Mouse (Mus musculus) erythroid progenitor cell, adult 5-6 weeks (primary cell): ENCODE data around the gene Lipm. TPM values are rescaled to one million over a fixed set of nuclear protein-coding genes. Genes with fewer than 3 reads are reported as not detected.

Source experiments
- ATAC-seq: replicated peaks from 2 replicates; pipeline ENCODE4 v1.8.0; 2016; ENCODE audit warnings: moderate number of reproducible peaks, mild to moderate bottlenecking, moderate TSS enrichment, inconsistent platforms; ENCODE audit not compliant: poor library complexity, low FRiP score, severe bottlenecking
- total RNA-seq, 2 experiments: library from RNA; stranded (forward) in 1 of 2; stranded (reverse) in 1 of 2; fragments of 150-400 nt in 1 of 2; fragments of 186-747, 209-891 nt in 1 of 2; gene quantifications; 2 replicates each; pipeline versions ENCODE4 v1.2.3 to v1.2.4; 2015 to 2017; ENCODE audit warnings: low replicate concordance in 2 of 2

The Lipm gene
- total RNA-seq (2015; ENCODE audit: low replicate concordance) (not detected in 2 replicates), total RNA-seq (2017; ENCODE audit: low replicate concordance) (not detected in 2 replicates)

- ATAC-seq = no peak
Observed at GRCm38 (mm10) chr19:34100633-34101032, at the start of gene Lipm. Gene Lipm, plus strand, starts transcription at chr19:34100933.

- ATAC-seq = no peak
Observed at GRCm38 (mm10) chr19:34051502-34051901, 49.2 kb upstream of the Lipm start.

DNA sequence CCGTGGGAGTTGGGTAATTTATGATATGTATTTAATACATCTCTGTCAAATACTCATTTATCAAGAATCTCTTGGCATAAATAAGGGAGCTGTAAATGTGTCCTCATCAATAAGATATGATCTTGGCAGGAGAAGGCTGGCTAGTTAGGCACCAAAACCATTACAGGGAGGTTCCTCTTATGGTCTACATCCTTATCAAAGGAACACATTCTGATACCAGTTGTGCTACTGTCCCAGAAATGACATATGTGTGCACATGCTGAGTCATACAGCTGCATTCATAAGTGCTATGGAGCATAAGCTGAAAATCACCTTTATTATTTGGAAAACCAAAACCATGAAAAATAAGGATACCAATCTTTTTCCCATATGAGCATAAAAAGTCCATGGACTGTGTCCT is 37.2 kb upstream of the Lipm start:
- ATAC-seq = no peak

- no peak for ATAC-seq
Observed at GRCm38 (mm10) chr19:34064059-34064458, 36.7 kb upstream of the Lipm start.

- ATAC-seq = no peak
Observed at GRCm38 (mm10) chr19:34066779-34067472, 33.8 kb upstream of the Lipm start, which contains the start of gene Lipn. Gene Lipn, plus strand, starts transcription at chr19:34067358.

DNA sequence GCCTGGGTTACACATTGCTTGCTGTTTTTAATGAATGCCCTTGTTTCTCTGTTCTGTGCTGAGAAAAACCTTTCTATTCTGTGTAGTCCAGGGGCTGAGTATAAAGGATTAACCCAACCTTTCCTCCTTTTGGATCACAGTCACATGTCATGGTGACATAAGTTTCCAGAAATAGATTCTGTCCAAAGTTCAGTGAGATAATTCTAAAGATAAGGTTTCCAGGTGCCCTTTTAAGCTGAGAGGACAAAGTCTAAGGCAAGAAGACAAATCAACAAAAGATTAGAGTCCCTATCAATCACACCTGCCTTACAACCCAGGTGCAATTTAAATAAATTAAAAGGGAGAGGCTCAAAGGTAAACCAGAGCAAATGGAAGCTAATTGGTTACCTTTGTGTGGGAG is 26.5 kb upstream of the Lipm start:
- ATAC-seq = no peak

GRCm38 (mm10) chr19:34078130-34078529 is 22.6 kb upstream of the Lipm start:
- ATAC-seq = no peak

GRCm38 (mm10) chr19:34089011-34089680 is 11.6 kb upstream of the Lipm start:
- ATAC-seq = no peak

- no peak for ATAC-seq
Observed at GRCm38 (mm10) chr19:34095381-34095780, 5.4 kb upstream of the Lipm start.

GRCm38 (mm10) chr19:34096228-34096627 is 4.5 kb upstream of the Lipm start:
- no peak for ATAC-seq

DNA sequence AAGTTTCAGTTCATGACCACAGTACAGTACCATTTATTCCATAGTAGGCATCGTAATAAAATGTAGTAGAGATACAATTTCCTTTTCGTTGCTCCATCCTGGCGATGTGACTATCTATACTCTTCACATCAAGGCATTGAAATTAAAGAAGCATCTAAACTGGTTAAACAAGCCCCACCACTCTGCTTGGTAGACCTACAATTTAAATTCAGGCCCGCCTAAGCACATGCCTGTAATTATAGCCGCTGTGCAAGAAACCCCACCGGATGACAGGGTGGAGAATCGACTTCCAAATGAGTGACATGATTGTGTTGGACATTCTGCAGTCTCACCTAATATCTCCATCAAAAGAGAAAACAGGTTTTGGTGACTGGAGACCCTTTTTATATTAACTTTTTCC is 1.2 kb downstream of the Lipm start:
- no peak for ATAC-seq

DNA sequence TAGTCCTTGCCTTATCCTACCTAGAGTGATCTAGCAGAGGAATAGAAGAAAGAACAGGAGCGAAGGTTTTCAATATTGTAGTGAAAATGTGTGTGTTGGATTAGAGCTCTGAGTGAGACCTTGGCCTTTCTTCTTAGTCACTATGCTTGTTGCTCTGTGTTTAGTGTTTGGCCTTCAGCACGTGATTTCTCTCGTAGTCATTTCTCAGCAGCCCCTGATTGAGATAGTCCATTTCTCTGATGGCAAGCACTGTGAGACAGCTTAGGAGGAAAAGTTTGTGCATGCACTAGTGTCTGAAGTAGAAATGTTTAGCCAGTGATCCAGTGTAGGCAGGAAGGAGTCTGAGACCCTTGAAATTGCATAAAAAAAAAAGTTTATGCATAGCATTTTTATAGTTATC is 4.1 kb downstream of the Lipm start:
- no peak for ATAC-seq

DNA sequence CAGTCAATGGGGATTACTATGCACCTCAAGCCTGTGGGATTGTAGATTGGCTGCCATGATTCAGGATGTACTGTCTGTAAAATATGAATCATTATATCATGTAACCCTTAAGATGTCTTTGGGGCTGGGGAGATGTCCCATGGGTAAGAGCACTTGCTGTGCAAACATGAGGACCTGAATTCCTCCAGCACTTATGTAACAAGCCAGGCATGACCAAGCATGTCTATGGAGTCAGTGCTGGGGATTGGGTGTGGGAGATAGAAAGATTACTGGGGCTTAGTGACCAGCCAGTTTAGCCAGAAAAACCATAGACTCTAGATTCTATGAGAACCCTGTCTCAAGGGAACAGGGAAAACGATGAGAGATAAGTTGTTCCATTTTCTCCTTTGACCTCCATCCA is 18.4 kb downstream of the Lipm start:
- no peak for ATAC-seq

- ATAC-seq = no peak
Observed at GRCm38 (mm10) chr19:34119653-34120052, 18.9 kb downstream of the Lipm start.

DNA sequence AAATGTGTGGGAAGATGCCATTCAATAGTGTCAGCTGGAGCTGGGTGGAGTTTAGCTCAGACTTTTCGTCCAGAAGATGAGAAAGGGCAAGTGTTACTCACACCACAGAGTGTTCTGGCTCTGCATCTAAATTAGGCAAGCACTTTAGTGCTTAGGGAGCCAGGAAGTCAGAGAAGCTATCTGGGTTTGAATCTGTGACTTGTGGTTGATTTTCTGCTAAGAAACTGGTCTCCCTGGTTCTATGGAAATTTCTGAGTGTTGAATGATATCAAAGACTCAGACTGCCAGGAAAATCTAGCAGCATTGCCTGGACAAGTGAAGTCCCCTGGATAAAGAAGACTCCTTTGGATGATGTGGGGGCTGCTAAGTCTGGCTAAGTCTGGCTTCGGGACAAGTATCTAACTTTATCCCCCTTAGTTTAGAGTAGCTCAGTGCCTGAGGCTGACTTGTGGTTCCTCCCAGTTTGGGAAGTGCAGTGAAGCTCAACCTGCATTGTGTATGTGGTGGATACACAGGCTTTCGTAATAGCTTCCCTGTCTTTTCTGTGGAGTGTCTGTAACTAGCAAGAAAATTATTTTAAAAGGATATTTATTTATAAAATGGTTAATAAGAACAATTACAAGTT is 19.5 kb downstream of the Lipm start:
- no peak for ATAC-seq

GRCm38 (mm10) chr19:34138720-34139430 is 38.1 kb downstream of the Lipm start:
- no peak for ATAC-seq

DNA sequence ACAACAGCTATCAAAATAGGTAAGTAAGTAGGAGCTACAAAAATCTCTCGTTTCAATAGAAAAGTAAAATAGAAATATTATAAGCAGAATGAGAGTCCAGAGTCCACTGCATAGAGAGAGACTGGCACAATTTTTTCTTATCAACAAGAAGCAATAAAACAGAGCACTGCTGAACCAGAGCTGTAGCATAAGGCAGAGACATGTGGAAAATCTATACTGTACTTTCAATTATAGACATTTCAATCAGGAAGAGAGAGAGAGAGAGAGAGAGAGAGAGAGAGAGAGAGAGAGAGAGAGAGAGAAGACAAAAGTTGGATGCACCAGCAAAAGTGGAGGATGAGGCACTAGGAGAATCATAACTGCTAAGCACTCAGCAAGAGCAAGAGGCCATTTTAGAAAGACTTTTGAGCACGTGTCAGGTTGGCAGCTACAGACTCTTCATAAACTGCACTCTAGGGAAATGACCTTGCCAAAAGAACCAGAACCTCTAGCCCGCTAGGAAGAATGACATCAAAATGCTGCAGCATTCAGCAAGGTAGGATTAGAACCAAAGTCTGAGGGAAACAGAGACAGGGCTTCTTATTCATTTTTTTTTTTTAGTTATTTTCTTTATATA is 38.8 kb downstream of the Lipm start:
- ATAC-seq = no peak

DNA sequence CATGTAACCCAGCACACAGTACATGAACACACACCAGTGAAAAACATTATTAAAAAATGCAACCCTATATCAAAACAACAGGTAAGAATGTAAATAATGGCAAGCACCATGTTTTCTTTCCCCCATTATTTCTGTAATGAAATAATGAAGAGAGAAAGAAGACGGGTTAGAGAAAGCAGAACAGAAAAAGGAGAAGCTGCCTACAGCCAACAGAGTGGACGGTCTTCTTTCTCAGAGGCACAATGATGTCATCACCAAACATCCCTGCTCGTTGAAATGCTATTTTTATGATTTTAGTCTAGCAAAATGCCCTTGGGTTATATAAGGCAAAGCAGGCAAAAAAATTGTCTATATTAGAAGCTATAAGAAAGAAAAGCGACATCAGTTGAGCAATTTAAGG is 47.7 kb downstream of the Lipm start:
- ATAC-seq = no peak

DNA sequence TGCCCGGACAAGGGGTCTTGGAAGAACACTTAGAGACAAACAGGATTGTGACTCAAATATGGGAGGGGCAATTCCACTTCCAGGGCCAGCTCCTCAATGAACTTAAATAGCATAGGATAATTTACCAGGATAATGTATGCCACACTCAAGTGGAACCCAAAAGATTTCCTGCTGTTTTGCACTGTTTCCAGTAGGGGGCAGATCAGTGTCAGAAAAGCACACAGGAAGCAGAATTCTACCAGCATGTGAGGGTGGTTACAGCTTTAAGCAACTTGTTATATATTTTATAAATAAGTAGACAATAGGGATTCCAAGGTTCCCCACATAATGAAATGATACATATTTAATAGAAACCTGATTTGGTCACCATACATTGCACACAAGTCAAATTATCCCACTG is 51.2 kb downstream of the Lipm start:
- ATAC-seq = no peak
